ENCODE assay signal across 8 mouse cellular contexts in genomic region chr4:136094519-136095219, GRCm38 (mm10). TPM values are rescaled to one million over a fixed set of nuclear protein-coding genes. Genes with fewer than 3 reads are reported as not detected.
A peak's percentile ranks its signal among the peaks of the same experiment; 100 is the strongest.
DNase-seq lines count a peak whose midpoint lies in the region; ATAC-seq lines count a peak whose summit lies in the region.

No protein-coding gene starts in this region.

- peak; percentile 44 to 48 for DNase-seq in frontal cortex, postnatal 10 days (ENCODE audit: low spot score in 2 of 2)
- DNase-seq in R1 (ENCODE audit: low read depth, low spot score), result peak; percentile 52
- peak; percentile 26 to 42 for DNase-seq in frontal cortex, postnatal 36 days (ENCODE audit: low spot score in 2 of 2)
- peak; percentile 8 to 25 for DNase-seq in left cerebral cortex, postnatal 36 days (ENCODE audit: low spot score in 2 of 2)
- DNase-seq in embryo, embryonic 10 days (ENCODE audit: low spot score), result no peak
- DNase-seq in embryo, embryonic 10.5 days (ENCODE audit: low spot score), result no peak

- H3K9ac ChIP-seq in kidney, embryonic 15.5 days, result no peak overlapping the region

- peaks cover 2% of the 10 kb centered on the region; the same call in 1 of the 2 replicates for H3K9me3 ChIP-seq in kidney, embryonic 15.5 days (replicated peaks)

- peaks cover 17% of the 10 kb centered on the region for H3K4me1 ChIP-seq in kidney, embryonic 15.5 days

- intact Hi-C loops in left cerebral cortex, postnatal 36 days (cut with DNase I), result no loop called here

- WGBS in kidney, embryonic 15.5 days, result 78% methylated on average over 18 of the region's 18 CpGs

- H3K36me3 ChIP-seq in kidney, embryonic 15.5 days, result no peaks in the 10 kb centered on the region

- no peak overlapping the region for H3K4me3 ChIP-seq in kidney, embryonic 15.5 days (replicated peaks)

- no peak overlapping the region for H3K4me2 ChIP-seq in kidney, embryonic 15.5 days

- no peak for ATAC-seq in frontal cortex, adult (ENCODE audit: low TSS enrichment)
- ATAC-seq in kidney, embryonic 15.5 days (replicated peaks; ENCODE audit: low FRiP score), result no peak

- no peak overlapping the region for H3K27ac ChIP-seq in kidney, embryonic 15.5 days

- no peaks in the 10 kb centered on the region for H3K27me3 ChIP-seq in kidney, embryonic 15.5 days

RNA-seq across cellular contexts. Expression of gene Rpl11, which starts 41.4 kb away (rescaled TPM):
- 100 to 1,000 TPM; 248 to 256 TPM for total RNA-seq in left cerebral cortex, postnatal 36 days (2021)
- polyA plus RNA-seq in kidney, embryonic 15.5 days (2015; fragmentation: Nextera tagmentation; extraction: Ambion mirVana), result 483 and 529 TPM in 2 replicates

RNA-seq across cellular contexts. Expression of gene Id3, which starts 48.6 kb away (rescaled TPM):
- 10 to 100 TPM; 35.3 to 40.7 TPM for total RNA-seq in left cerebral cortex, postnatal 36 days (2021)
- 862 and 905 TPM in 2 replicates for polyA plus RNA-seq in kidney, embryonic 15.5 days (2015; fragmentation: Nextera tagmentation; extraction: Ambion mirVana)

Comparison
In these comparisons a context has a peak if more than half of its experiments do, and no peak if none do; other contexts are left out.
1. DNase-seq: peak in frontal cortex, postnatal 10 days (2 of 2), R1 (single experiment), frontal cortex, postnatal 36 days (2 of 2) and left cerebral cortex, postnatal 36 days (2 of 2); none in embryo, embryonic 10 days (single experiment) and embryo, embryonic 10.5 days (single experiment).